Mouse (Mus musculus) left cerebral cortex, postnatal 36 days (tissue): ENCODE results near the gene Dhh. TPM values are rescaled to one million over a fixed set of nuclear protein-coding genes. Genes with fewer than 3 reads are reported as not detected.

Experiments
- DNase-seq, 2 experiments: peaks; one replicate each; pipeline ENCODE4 v3.0.0; 2021 to 2022; ENCODE audit warnings: low spot score in 2 of 2, mixed read lengths in 1 of 2
- intact Hi-C: fragments of 180-260 bp; cut with DNase I; formaldehyde crosslinking; loops from one replicate; pipeline ENCODE4 v1.15.1; 2025
- total RNA-seq, 2 experiments: library from RNA; stranded (reverse); gene quantifications; 2 replicates each; pipeline ENCODE4 v1.2.3; 2021

The Dhh gene
- total RNA-seq, 2 experiments from 2014 or later = 0.35 TPM; not detected in 1

DNA sequence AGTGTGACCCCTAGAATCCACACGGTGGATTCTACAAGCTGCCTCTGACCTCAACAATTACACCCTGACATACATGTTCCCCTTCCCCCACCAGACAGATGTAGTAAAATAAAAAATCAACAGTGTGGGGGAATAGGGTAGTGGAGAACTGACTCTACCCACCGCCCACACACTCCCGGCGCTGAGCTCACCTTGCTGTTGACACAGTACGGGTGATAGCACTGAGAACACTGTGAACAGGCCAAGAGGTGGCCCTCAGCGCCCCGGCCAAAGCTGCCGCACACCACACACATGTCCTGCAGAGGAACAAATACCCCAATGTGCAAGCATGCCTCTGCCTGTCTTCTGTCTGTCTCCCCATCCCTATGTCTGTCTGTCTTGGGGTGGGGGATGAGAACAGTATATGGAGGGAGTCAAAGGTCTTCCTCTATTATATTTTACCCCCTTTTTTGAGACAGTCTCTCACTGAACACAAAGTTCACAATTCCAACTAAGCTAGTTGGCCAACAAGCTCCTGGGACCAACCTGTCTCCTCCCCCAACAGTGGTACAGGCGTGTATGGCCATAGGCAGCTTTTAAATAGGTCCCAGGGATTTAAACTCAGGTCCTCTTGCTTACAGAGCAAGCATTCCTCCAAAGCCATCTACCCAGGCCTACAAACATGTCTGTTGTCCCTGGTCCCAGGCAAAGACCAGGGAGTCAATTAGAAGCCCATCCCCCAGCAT lies 38.9 kb downstream of the Dhh start:
- DNase-seq = no peak
- intact Hi-C loops = no loop called here

DNA sequence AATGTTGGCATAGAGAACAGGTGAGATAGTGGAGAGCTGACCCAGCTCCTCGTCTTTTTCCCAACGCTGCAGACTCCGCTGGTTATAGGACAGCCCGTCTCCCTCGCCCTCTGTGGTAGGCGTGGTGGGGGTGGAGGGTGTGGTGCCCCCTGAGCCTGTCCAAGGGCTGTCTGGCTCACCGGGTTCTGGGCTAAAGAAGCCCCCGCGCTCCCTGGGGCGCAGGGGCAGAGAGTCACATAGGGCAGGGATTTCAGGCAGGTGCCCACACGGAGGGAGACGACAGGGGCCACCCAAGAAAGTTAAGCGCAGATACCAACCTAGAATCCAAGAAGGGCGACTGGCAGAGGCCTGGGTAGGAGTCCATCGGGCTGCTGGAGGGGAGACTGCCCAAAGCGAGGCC lies 44.1 kb downstream of the Dhh start:
- intact Hi-C loops = no loop called here
- DNase-seq = no peak

DNA sequence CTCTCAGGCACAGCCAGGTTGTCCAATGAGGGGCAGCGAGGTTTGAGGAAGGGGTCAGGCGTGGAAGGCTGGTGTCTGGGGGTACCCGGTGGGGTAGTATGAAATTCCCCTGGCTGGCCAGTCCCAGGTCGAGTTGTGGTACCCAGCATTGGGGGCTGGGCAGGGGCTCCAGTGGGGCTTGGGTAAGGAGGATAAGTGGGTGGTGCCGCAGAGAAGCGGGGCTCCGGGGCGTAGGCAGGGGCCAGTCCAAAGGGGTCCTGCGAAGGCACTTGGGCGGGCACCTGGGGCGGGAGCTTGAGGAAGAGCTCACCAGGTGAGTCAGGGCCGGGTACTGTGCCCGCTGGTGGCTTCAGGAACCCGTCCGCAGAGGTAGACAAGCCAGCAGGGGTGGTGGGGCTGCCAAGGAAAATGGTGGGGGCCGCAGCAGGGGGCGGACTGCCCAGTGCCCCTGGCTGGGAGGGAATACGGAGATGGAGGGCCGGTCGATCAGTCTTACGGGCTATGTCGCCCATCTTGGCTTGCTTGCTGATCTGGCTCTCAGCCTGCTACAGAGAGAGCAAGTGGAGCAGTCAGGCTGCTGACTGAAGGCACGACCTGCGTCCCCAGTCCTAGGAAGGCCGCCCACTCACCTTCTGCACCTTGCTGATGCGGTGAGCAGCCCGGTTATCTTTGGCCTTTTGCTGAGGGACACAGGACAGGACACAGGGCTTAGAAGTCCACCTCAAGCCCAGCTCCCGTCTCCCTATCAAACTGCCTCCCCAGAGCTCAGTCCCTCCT lies 45.0 kb downstream of the Dhh start:
- intact Hi-C loops = no loop called here
- no peak for DNase-seq

DNA sequence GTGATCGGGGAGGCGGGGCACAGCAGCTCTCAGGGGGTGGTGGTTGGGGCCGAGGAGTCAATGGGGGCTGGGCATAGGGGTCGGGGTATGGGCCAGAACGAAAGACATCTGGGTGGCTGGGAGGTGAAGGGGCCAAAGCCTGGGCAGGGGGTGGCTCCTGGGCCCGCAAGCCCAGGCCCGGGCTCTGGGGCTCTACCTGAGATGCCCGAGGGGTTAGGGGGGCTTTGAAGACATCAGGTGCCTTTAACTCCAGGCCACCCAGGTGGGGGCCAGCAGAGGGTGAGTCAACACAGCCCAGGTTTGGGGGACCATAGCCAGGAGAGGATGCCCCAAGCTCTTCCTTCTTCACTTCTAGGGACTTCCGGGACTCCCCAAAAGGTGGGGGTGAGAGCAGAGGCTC lies 45.6 kb downstream of the Dhh start:
- intact Hi-C loops = no loop called here
- DNase-seq = no peak

DNA sequence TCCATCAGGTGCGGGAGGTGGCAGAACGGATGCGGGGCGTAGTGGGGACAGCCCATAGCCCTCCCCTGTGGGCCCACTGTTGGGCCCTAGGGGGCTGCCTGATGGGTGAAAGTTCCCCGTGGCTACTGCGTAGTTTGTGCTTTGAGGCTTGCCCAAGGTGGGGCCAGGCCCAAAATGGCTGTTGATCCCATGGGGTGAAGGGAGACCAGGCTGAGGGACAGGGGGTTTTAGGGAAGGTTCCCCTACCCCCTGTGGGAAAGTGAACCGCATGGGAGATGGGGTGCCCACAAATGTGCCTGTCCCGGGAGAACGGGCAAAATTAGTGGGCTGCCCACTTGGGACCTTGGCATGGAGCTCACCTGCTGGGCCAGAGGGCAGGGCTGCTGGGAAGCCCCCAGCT lies 46.3 kb downstream of the Dhh start:
- DNase-seq = no peak
- intact Hi-C loops = no loop called here

DNA sequence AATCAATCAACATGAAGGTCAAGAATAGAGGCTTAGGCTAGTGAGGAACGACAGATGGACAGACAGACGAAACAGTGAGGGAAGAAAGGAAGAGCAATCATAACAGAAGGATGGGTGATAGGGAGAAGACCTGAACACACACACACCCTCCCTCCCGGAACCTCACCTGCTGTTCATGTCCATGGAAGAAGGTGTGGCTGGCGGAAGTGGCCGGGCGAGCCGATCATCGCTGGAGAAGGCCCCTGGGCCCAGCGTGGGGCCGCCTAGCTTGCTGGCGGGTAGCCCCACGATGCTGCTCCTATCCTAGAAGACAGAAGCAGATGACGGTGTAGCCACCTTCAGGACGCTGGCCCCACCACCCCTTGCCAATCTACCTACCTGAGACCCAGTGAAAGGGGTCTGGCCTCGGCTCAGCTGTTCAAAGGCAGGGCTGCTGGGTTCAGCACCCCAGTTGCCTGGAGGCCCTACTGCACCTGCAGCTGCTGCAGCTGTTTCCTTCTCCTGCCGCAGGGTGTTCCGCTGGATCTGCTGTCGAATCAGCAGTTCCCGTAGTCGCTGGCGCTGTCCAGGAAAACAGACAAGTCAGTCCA lies 47.0 kb downstream of the Dhh start:
- intact Hi-C loops = loop anchor here (2.0 kb wide), 1 partner anchor 13 kb away; no protein-coding TSS in a partner anchor
- DNase-seq = no peak

DNA sequence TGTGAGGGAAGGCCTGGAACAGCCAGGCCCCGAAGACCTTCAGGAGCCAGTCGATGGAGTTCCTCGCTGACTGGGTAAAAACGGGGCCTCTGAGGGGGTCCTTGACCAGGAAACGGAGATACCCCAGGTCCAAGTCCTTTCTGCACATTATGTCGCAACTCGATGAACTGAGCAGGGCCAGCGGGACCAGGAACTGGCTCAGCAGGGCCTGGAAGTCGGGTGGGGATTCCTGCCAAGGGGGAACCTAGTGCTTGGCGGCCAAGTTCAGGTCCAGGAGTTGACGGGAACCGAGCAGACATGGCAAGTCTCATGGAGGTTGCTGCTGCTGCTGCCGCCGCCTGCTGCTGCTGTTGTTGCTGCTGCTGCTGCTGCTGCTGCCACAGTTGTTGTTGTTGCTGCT lies 47.7 kb downstream of the Dhh start:
- intact Hi-C loops = loop anchor here (2.0 kb wide), 1 partner anchor 14 kb away; no protein-coding TSS in a partner anchor
- no peak for DNase-seq

DNA sequence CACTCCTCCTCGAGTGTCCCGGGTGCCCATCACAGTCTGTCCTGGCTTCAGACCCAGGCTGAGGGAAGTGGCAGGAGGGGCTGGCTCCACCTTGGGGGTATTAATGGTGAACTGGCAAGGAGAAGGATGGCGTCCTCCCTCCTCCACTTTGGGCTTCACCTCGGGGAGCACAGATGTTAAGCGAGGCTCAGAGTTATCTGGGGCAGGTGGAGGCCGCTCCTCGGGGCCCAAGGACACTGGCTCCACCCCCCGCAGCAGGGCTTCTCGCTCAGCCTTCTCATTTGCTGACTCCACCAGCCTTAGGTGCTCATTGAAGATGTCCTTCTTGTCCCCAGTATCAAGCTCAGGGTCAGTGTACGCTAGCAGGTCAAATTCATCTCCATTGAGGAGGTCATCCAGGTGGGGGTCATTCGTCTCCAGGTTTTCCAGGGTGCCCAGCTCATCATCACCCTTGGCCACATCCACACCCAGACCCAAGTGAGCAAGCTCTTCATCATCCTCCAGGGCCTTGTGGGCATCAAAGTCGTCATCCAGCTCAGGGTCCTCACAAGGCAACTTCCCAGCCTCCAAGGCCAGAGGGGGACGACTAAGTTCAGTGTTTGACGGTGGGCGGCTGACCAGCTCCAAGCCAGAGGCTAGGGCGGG lies 48.3 kb downstream of the Dhh start:
- intact Hi-C loops = loop anchor here (2.0 kb wide), 1 partner anchor 15 kb away; no protein-coding TSS in a partner anchor
- no peak for DNase-seq

DNA sequence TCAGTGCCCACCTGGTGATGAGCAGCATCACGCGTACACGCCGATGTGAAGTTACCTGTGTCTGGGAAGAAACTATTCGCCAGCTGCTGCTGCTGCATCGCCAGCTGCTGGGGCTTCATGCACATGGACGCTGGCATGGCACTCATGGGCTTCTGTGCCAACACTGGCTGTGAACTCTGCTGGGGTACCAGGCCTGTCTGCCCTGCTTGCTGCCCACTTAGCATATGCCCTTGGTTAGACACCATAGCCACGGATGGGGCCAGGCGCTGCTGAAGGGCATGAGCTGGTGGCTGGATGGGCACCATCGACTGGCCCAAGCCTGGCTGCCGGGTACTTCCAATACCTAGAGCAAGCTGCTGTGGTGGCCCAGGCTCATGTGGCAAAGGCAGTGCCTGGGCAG lies 49.2 kb downstream of the Dhh start:
- no peak for DNase-seq
- intact Hi-C loops = no loop called here

DNA sequence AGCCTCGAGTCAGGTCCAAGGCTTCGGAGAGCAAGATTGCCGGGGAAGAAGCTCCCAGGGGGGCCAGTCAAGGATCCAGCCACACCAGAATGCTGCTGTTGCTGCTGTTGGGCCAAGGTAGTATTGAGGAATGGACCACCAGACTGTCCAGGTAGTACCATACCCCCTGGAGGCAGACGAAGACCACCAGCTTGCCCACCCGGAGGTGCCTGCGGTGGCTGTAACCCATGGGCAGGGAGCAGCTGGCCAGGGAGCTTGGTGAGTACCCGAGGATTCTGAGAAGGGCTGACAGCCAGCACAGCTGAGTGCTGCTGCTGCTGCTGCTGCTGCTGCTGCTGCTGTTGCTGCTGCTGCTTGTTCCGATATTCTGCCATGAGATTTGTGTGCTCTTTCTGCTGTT lies 52.2 kb downstream of the Dhh start:
- intact Hi-C loops = no loop called here
- DNase-seq = no peak

DNA sequence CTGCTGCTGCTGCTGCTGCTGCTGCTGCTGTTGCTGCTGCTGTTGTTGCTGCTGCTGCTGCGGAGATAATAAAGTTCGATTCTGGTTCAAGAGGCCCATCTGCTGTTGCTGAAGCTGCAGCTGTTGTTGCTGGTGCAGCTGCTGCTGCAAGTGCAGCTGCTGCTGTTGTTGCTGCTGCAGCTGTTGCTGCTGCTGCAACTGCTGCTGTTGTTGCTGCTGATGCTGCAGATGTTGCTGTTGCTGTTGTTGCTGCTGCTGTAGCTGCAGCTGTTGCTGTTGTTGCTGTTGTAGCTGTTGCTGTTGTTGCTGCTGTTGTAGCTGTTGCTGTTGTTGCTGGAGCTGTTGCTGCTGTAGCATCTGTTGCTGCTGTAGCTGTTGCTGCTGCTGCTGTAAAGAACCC lies 53.2 kb downstream of the Dhh start:
- no peak for DNase-seq
- intact Hi-C loops = no loop called here

DNA sequence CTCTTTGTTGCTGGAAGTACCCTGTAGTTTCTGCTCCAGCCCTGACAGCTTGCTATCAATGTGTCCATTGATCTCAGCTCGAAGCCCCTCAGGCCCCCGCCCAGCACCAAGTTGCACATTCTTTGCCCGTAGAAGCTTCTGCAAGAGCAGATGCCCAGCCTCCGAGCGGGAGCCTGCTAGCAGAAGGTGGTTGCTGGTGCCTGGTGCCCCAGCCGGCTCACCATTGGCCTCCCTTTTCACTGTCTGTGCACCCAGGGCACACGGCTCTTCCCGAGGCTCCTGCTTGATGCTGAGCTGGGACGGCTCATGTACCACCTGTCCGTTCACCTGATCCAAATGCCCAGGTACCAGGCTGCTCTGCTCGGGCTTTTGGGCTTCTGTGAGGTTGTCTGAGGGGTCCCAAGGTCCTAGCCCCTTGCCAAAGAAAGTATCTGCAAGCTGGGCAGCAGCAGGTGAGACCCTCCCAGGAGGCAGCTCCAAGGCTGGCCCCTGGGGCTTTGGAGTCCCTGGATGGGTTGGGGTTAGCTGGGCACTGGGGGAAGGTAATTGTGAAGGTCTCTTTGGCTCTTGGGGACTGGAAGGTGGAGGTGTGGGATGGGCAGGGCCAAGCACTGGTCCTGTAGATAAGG lies 54.6 kb downstream of the Dhh start:
- DNase-seq = no peak
- intact Hi-C loops = no loop called here

Other genes with a start within 250 kb of the Dhh start
- 10 to 100 TPM; 80.2 to 82.7 TPM for gene Ddx23, start 235.6 kb downstream of the Dhh start, total RNA-seq
- 10 to 100 TPM; 29.4 to 32.6 TPM for gene Rnd1, start 221.1 kb downstream of the Dhh start, total RNA-seq
- 10 to 100 TPM; 12.5 to 14.4 TPM for gene Ccdc65, start 190.3 kb downstream of the Dhh start, total RNA-seq
- gene Fkbp11, start 170.3 kb downstream of the Dhh start, total RNA-seq = 1 to 10 TPM; 1.5 to 2.1 TPM
- gene Arf3, start 135.3 kb downstream of the Dhh start, total RNA-seq = 100 to 1,000 TPM; 721 to 734 TPM
- 1 to 10 TPM in 1 of 2 experiments, under 1 TPM in 1; 0.59 to 1.1 TPM for gene Wnt10b, start 120.4 kb downstream of the Dhh start, total RNA-seq
- gene Wnt1, start 108.7 kb downstream of the Dhh start, total RNA-seq = not detected
- gene Ddn, start 89.0 kb downstream of the Dhh start, total RNA-seq = 100 to 1,000 TPM; 827 to 848 TPM
- 10 to 100 TPM; 49.1 to 50.0 TPM for gene Prkag1, start 67.0 kb downstream of the Dhh start, total RNA-seq
- 10 to 100 TPM; 69.9 to 98.8 TPM for gene Kmt2d, start 27.3 kb downstream of the Dhh start, total RNA-seq
- 10 to 100 TPM in 1 of 2 experiments, 1 to 10 TPM in 1; 9.0 to 10.5 TPM for gene Rhebl1, start 4.0 kb downstream of the Dhh start, total RNA-seq
- 10 to 100 TPM; 12.6 to 16.6 TPM for gene Lmbr1l, start 19.7 kb upstream of the Dhh start, total RNA-seq
- gene Tuba1b, start 36.0 kb upstream of the Dhh start, total RNA-seq = 100 to 1,000 TPM; 509 to 602 TPM
- not detected for gene Gm49450, start 55.0 kb upstream of the Dhh start, total RNA-seq
- 1,000 to 10,000 TPM in 1 of 2 experiments, 100 to 1,000 TPM in 1; 932 to 1,107 TPM for gene Tuba1a, start 55.2 kb upstream of the Dhh start, total RNA-seq
- 10 to 100 TPM; 60.3 to 78.5 TPM for gene Tuba1c, start 131.4 kb upstream of the Dhh start, total RNA-seq
- 1 to 10 TPM in 1 of 2 experiments, under 1 TPM in 1; 0.97 to 1.8 TPM for gene Prph, start 156.6 kb upstream of the Dhh start, total RNA-seq
- under 1 TPM in 1 of 2 experiments, not detected in 1; 0.32 TPM for gene Troap, start 176.0 kb upstream of the Dhh start, total RNA-seq
- not detected for gene C1ql4, start 189.3 kb upstream of the Dhh start, total RNA-seq
- gene Dnajc22, start 194.6 kb upstream of the Dhh start, total RNA-seq = under 1 TPM; 0.25 to 0.27 TPM
- 10 to 100 TPM; 35.2 to 37.5 TPM for gene Spats2, start 227.4 kb upstream of the Dhh start, total RNA-seq